Mouse (Mus musculus) heart, postnatal 25 days (tissue): ENCODE results near the gene Zfp866. TPM values are rescaled to one million over a fixed set of nuclear protein-coding genes. Genes with fewer than 3 reads are reported as not detected.

Experiments used
- DNase-seq: peaks from one replicate; pipeline ENCODE4 v3.0.0; 2022; ENCODE audit warnings: low spot score
- intact Hi-C: fragments of 180-260 bp; cut with DNase I; formaldehyde crosslinking; loops from one replicate; pipeline ENCODE4 v1.15.1; 2025
- total RNA-seq, 2 experiments: library from RNA; stranded (reverse); gene quantifications; 2 replicates each; pipeline ENCODE4 v1.2.3; 2021

Gene Zfp866
- total RNA-seq, 2 experiments from 2014 or later = 15.5 to 19.4 TPM

DNA sequence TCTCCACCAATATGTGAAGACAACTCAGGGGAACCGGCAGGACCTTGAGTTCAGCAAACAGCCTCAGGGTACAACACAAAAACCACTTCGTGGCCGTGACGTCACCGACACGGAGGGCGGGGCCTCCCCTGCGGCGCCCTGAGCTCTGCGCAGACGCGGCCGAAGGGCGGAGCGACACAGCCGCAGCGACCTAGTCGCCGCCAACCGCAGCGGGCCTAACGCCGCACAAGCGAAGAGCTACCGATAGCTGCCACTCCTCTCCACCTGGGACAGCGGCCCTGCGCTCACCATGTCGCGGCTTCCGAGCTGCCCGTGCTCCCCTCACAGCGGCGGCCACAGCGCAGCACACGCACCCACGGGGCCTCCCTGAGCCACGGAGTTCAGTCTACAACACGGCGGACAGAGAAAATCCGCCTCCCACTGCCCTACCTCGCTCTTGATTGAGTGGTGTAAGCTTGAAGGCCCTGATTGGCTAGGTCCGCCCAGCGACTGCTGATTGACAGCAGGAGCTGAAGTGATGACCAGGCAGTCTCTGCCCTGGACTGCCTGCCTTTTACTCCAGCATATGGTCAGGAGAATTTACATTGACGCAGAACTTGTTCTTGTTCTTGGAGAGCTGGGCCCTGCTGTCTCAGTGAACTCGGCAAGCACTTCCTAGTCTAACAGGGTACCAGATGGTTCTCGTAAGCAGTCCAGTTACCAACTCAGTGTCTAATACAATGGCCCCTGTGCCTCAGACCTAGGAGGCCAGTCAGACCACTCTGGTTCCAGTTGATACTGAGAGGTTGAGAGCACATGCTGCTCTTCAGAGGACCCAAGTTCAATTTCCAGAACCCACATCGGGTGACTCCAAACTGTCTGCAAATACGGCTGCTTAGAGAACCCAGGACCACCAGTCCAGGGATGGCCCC lies 41.2 kb downstream of the Zfp866 start, which contains the start of gene Zfp963:
Zfp963 (minus strand) TSS at position 427 of the 911 bp plus-strand sequence.
- intact Hi-C loops = loop anchor here (2.0 to 10.0 kb wide), 2 partner anchors 31 to 125 kb away; partner anchors contain the start of gene Zfp868
- DNase-seq = peak; percentile 92

DNA sequence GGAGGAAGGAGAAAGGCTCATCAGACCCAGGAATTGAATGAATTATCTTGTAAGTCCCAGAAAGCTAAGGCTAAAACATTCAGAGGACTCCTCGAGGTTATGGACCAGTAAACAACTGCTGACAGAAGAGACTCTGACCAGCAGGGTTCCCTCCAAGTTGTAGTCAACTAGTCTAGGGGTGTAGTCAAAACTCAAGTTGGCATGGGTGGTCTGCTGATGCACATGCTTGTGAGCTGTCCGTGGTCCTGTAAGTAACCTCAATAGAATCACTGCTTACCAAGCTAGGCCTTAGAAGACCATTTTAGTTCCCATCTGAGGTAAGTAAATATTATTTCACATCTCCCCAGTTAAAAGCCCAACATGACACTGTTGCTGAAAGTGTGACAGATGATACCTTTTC lies 49.7 kb downstream of the Zfp866 start:
- DNase-seq = no peak
- intact Hi-C loops = loop anchor here (10.0 kb wide), 1 partner anchor 116 kb away; the partner anchor contains the start of gene Zfp868

DNA sequence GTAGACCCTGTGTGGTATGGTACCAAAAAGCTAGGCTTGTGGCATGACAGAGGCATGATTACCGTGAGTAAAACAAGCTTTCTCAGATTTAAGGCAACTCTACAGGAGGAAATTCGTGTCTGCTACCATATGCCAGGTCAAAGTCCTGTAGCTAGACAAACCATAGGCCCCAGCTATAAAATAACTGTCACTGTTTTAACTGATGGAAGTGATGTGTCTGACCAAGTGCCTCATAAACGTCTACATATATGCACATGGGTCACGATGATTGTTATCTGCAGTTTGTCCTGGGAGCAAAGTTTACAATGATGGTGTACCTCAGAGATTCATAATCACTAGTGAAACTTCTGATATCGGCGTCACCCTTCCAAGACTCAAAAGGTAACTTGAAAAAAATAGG lies 50.2 kb downstream of the Zfp866 start:
- intact Hi-C loops = loop anchor here (10.0 kb wide), 1 partner anchor 116 kb away; the partner anchor contains the start of gene Zfp868
- no peak for DNase-seq

DNA sequence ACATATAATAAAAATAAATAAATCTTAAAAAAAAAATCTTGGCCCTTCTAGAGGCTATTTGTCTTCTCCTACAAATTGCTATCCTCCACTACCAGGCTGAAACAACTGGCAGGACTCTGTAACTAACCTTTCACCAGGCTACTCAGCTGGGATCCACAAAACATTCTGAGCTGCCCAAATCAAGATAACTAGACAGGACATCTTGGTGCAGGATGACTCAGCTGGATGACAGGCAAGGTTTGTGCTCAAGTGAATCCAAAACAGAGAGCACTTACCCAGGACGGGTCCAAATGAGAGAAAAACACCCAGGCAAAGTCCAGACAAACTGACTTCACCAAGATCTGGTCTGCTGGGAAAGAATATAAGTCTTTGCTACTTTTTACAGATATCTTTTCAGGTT lies 55.5 kb downstream of the Zfp866 start:
- intact Hi-C loops = no loop called here
- no peak for DNase-seq

DNA sequence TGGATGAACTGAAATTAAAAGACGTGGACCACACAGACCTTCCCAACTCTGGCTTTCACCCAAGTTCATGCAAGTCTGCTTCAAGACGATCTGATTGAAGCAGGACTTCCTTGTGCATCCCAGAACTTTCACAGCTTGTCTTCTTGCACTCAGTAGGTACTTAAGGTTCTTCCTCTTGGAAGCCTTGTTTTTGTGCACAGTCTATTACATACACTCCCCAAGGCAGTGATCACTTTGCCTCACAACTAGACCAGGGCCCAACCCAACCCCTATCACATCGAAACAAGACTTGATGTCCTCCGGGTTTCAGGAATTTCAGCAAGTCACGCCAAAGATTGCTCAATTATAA lies 73.8 kb downstream of the Zfp866 start:
- DNase-seq = no peak
- intact Hi-C loops = loop anchor here (5.0 kb wide), 2 partner anchors 75 to 90 kb away; partner anchors contain the start of genes Atp13a1, Zfp866 and Zfp868

DNA sequence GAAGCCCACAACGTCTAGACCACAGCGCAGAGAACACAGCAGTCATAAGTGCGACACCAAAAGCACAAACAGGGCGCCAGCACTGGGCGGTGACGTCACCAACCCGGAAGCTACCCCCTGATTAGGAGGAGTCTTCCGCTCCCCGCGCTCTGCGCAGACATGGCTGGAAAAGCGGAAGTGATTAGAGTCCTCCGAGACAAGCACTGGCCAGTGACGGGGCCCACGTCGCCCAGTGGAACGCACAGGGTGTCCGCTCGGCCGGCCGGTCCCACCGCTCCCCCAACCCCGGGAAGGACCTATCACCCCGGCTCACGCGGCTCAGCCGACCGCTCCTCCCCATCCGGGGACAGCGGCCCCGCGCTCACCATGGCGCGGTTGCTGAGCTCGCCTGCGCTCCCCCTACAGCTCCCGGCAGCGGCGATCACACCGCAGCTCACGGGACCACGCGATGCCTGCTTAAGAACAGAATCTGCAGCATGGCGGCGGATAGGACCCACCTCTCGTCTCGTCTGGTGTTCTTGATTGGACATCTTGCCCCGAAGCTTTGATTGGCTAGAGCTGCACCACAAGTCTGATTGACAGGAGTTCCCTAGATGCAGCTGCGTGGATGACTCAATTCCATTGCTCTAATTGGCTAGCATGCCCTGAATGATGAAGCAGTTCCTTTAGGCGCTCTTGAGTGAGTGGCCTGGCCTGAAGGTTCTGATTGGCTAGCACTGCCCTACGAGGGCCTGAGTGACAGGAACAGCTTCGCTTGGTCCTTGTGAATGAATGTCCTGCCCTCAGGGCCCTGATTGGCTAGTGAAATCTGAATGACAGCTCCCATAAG lies 74.4 kb downstream of the Zfp866 start:
- intact Hi-C loops = loop anchor here (5.0 kb wide), 2 partner anchors 76 to 89 kb away; partner anchors contain the start of genes Atp13a1, Zfp866 and Zfp868
- peak; percentile 96 for DNase-seq

DNA sequence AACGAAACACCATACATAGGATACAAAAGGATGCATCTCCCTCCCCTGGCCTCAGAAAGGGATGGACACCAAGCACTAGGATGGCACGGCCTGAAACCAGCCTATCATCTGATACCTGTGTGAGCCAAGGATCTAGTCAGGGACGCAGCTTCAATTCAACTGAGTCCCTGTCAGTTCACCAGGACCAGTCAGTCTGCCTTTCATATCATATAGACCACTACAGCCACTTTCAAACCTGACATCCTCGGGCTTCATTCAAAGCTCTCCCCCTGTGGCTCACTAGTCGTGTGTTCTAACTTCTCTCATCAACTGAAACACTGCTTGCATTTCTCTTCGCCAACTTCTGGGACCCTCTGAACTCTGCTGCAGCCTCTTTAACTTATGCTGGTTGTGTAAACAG lies 75.6 kb downstream of the Zfp866 start:
- intact Hi-C loops = loop anchor here (5.0 kb wide), 2 partner anchors 77 to 88 kb away; partner anchors contain the start of genes Atp13a1, Zfp866 and Zfp868
- no peak for DNase-seq

DNA sequence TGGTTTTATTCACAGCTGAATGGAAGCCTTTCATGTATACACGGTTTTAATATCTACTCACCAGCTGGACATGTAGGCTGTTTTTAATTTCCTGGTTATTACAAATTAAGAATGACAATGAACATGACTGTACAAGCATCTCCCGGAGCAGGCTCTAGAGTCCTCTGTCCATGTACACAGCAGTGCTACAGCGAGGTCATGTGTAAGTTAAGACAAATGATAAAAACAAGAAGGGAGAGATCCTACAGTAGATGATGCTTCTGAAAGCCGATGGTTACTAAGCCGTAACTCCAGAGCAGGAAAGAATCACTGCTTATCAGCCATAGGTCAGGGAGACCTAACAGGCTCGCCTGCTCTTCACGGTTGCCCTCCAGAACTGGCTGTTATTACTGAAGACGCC lies 77.5 kb downstream of the Zfp866 start:
- intact Hi-C loops = loop anchor here (5.0 kb wide), 1 partner anchor 61 kb away; the partner anchor contains the start of gene Zfp964
- DNase-seq = no peak

Other genes starting within 250 kb of the Zfp866 start
- 1 to 10 TPM; 7.1 to 9.6 TPM for gene Zfp868, start 165.6 kb downstream of the Zfp866 start, total RNA-seq
- gene Zfp964, start 136.7 kb downstream of the Zfp866 start, total RNA-seq = 1 to 10 TPM; 1.2 to 1.4 TPM
- 10 to 100 TPM; 12.2 to 14.5 TPM for gene Zfp869, start 80.5 kb downstream of the Zfp866 start, total RNA-seq
- 1 to 10 TPM; 2.1 to 2.8 TPM for gene Zfp963, start 41.2 kb downstream of the Zfp866 start, total RNA-seq
- gene Gm20422, start 16.3 kb downstream of the Zfp866 start, total RNA-seq = 1 to 10 TPM; 1.2 to 1.8 TPM
- gene Atp13a1, start within 50 bp of the Zfp866 start, total RNA-seq = 10 to 100 TPM; 15.0 to 15.1 TPM
- 1 to 10 TPM; 4.9 to 5.5 TPM for gene Gmip, start 17.5 kb upstream of the Zfp866 start, total RNA-seq
- under 1 TPM; 0.26 to 0.34 TPM for gene Lpar2, start 31.3 kb upstream of the Zfp866 start, total RNA-seq
- gene Pbx4, start 41.3 kb upstream of the Zfp866 start, total RNA-seq = under 1 TPM in 1 of 2 experiments, not detected in 1; 0.39 TPM
- gene Cilp2, start 96.5 kb upstream of the Zfp866 start, total RNA-seq = 1 to 10 TPM; 2.8 to 2.9 TPM
- gene Tssk6, start 111.0 kb upstream of the Zfp866 start, total RNA-seq = under 1 TPM in 1 of 2 experiments, not detected in 1; 0.20 TPM
- 100 to 1,000 TPM; 446 to 456 TPM for gene Ndufa13, start 111.4 kb upstream of the Zfp866 start, total RNA-seq
- 10 to 100 TPM in 1 of 2 experiments, 1 to 10 TPM in 1; 9.6 to 14.8 TPM for gene Yjefn3, start 111.5 kb upstream of the Zfp866 start, total RNA-seq
- gene Gatad2a, start 205.2 kb upstream of the Zfp866 start, total RNA-seq = 10 to 100 TPM; 34.3 to 35.6 TPM